Comparison of ENCODE assay signal across 14 mouse cellular contexts in the genomic region with DNA sequence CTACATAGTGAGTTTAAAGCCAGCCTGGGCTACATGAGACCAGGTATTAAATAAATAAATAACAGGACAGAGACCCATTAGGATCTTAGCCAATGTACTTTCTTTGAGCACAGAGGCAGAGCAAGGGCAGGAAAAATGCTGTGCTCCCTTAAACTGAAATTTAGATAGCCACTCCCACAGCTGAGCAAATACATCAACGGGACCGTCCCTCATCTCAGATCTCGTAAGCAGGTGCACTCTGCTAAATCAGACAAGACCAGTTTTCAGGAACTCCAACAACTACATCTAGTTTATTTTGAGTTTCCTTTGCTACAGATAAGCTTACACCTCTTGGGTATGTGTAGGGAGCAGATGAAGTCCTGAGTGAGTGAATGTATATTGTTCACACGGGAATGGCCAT.
"Had no signal": no experiment of that assay in that cellular context is flagged by ENCODE, and none has a peak within 500 bp of the region (broad histone marks: within the 10 kb centered on the region; RNA-seq: fewer than 3 reads in every experiment).

No protein-coding gene starts in this region.

- H3K27me3 ChIP-seq: limb, embryonic 15.5 days; liver, embryonic 12.5 days; lung, embryonic 15.5 days; midbrain, embryonic 12.5 days; neural tube, embryonic 13.5 days had no signal

- H3K4me1 ChIP-seq: limb, embryonic 15.5 days; liver, embryonic 12.5 days had no signal

- H3K4me3 ChIP-seq: layer of hippocampus, adult 2 months; limb, embryonic 15.5 days; liver, embryonic 12.5 days; lung, embryonic 15.5 days; megakaryocyte, embryonic 14.5 days; midbrain, embryonic 12.5 days; neural tube, embryonic 13.5 days had no signal

- ATAC-seq: liver, embryonic 12.5 days; midbrain, embryonic 16.5 days had no signal

- H3K36me3 ChIP-seq: limb, embryonic 15.5 days; liver, embryonic 12.5 days; lung, embryonic 15.5 days; midbrain, embryonic 12.5 days; neural tube, embryonic 13.5 days had no signal

- DNase-seq: kidney, adult 11 months; kidney, adult 9 months; kidney, postnatal 36 days; lung, postnatal 14 days; right cerebral cortex, postnatal 14 days; thymus, postnatal 36 days had no signal
